Mouse (Mus musculus) testis, adult 2 months (tissue): ENCODE measurements around the gene Mug1. TPM values are rescaled to one million over a fixed set of nuclear protein-coding genes. Genes with fewer than 3 reads are reported as not detected.
"Not testable (repeated sequence)": the region's sequence is repeated elsewhere in the genome, so short reads cannot be mapped to it uniquely, and the experiment has no call there.

Experiments
- H3K27ac ChIP-seq: fragments of 200-500 bp; 2 replicates; pipeline ENCODE4 v1.5.1; 2012; ENCODE audit warnings: low read depth, low read length; ENCODE audit not compliant: control insufficient read depth, insufficient read depth
- H3K27me3 ChIP-seq: fragments of 200-500 bp; 2 replicates; pipeline ENCODE4 v1.6.1; 2012; ENCODE audit warnings: mild to moderate bottlenecking, low read length, moderate library complexity; ENCODE audit not compliant: control insufficient read depth, insufficient read depth
- H3K36me3 ChIP-seq: fragments of 200-500 bp; 2 replicates; pipeline ENCODE4 v1.6.1; 2012; ENCODE audit warnings: mild to moderate bottlenecking, low read length; ENCODE audit not compliant: control insufficient read depth, insufficient read depth
- H3K4me1 ChIP-seq: fragments of 200-500 bp; 2 replicates; pipeline ENCODE4 v1.6.1; 2012; ENCODE audit warnings: low read length; ENCODE audit not compliant: control insufficient read depth, insufficient read depth
- H3K4me3 ChIP-seq: fragments of 200-500 bp; 2 replicates; pipeline ENCODE4 v1.5.1; 2012; ENCODE audit warnings: low read depth, mild to moderate bottlenecking, low read length, moderate library complexity, mixed read lengths; ENCODE audit not compliant: control insufficient read depth
- CTCF ChIP-seq: fragments of 200-500 bp; IDR thresholded peaks from 2 replicates; pipeline ENCODE4 v1.5.1; 2012; ENCODE audit warnings: low read depth, mild to moderate bottlenecking, inconsistent platforms, low read length, moderate library complexity; ENCODE audit not compliant: control insufficient read depth, insufficient read depth, insufficient replicate concordance
- POLR2A ChIP-seq: fragments of 200-500 bp; IDR thresholded peaks from 2 replicates; pipeline ENCODE4 v1.6.1; 2012; ENCODE audit warnings: low read depth, mild to moderate bottlenecking, inconsistent platforms, low read length, moderate library complexity; ENCODE audit not compliant: control insufficient read depth
- polyA plus RNA-seq: library from polyadenylated mRNA; depleted of rRNA; stranded (reverse); fragments of >200 nt; gene quantifications from 2 replicates; pipeline ENCODE4 v1.2.3, GENCODE M21; 2012; rRNA removed

Gene Mug1
- polyA plus RNA-seq: 0.07 TPM in 1 of 2 replicates, not detected in the other

GRCm38 (mm10) chr6:121838271-121838670 lies at the start of gene Mug1:
Gene Mug1 (plus strand): TSS chr6:121838541.
- H3K4me1 ChIP-seq, H3K36me3 ChIP-seq, H3K27me3 ChIP-seq, H3K27ac ChIP-seq, H3K4me3 ChIP-seq: not testable (repeated sequence)

GRCm38 (mm10) chr6:121828034-121828433 lies 10.3 kb upstream of the Mug1 start:
- H3K4me3 ChIP-seq: no peak overlapping the region
- no peaks in the 10 kb centered on the region for H3K27me3 ChIP-seq
- no peaks in the 10 kb centered on the region for H3K4me1 ChIP-seq
- no peak for TF ChIP-seq POLR2A
- TF ChIP-seq CTCF: no peak
- H3K36me3 ChIP-seq: no peaks in the 10 kb centered on the region
- H3K27ac ChIP-seq: no peak overlapping the region

- TF ChIP-seq POLR2A: no peak
- TF ChIP-seq CTCF: no peak
- H3K4me3 ChIP-seq: no peak overlapping the region
- H3K36me3 ChIP-seq: no peaks in the 10 kb centered on the region
- H3K27ac ChIP-seq: no peak overlapping the region
- no peaks in the 10 kb centered on the region for H3K4me1 ChIP-seq
- H3K27me3 ChIP-seq: no peaks in the 10 kb centered on the region
These were observed 2.0 kb upstream of the Mug1 start for GRCm38 (mm10) chr6:121836361-121836760.

GRCm38 (mm10) chr6:121848378-121848777 lies 10.0 kb downstream of the Mug1 start:
- no peak for TF ChIP-seq POLR2A
- no peak overlapping the region for H3K4me3 ChIP-seq
- H3K27me3 ChIP-seq: no peaks in the 10 kb centered on the region
- H3K36me3 ChIP-seq: no peaks in the 10 kb centered on the region
- no peak overlapping the region for H3K27ac ChIP-seq
- no peaks in the 10 kb centered on the region for H3K4me1 ChIP-seq

Other genes with a start within 250 kb of the Mug1 start
- 1.5 and 1.6 TPM in 2 replicates for gene A2m, start 203.2 kb upstream of the Mug1 start, polyA plus RNA-seq
- gene Gm7298, start 105.6 kb upstream of the Mug1 start, polyA plus RNA-seq: 0.04 TPM in 1 of 2 replicates, not detected in the other
- gene Mug2, start 168.2 kb downstream of the Mug1 start, polyA plus RNA-seq: 0.13 and 0.17 TPM in 2 replicates